Mouse (Mus musculus) heart, embryonic 10.5 days (tissue): ENCODE results near the gene Evc2. TPM values are rescaled to one million over a fixed set of nuclear protein-coding genes. Genes with fewer than 3 reads are reported as not detected.
A peak's percentile ranks its signal among the peaks of the same experiment; 100 is the strongest.

ENCODE experiments used
- DNase-seq: peaks from one replicate; pipeline ENCODE4 v3.0.0-alpha.2; 2017; ENCODE audit warnings: low spot score
- H3K27ac ChIP-seq: fragments of 300-500 bp; sonication (generic); 2 replicates; pipeline ENCODE4 v1.5.1; 2016; ENCODE audit warnings: mild to moderate bottlenecking
- H3K27me3 ChIP-seq: fragments of 300-500 bp; sonication (generic); 2 replicates; pipeline ENCODE4 v1.6.1; 2016; ENCODE audit warnings: mild to moderate bottlenecking; ENCODE audit not compliant: poor library complexity, insufficient read depth, severe bottlenecking
- H3K36me3 ChIP-seq: fragments of 300-500 bp; sonication (generic); 2 replicates; pipeline ENCODE4 v1.6.1; 2016; ENCODE audit warnings: mild to moderate bottlenecking, moderate library complexity
- H3K4me1 ChIP-seq: fragments of 300-500 bp; sonication (generic); 2 replicates; pipeline ENCODE4 v1.6.1; 2016; ENCODE audit warnings: mild to moderate bottlenecking
- H3K4me3 ChIP-seq: fragments of 300-500 bp; sonication (generic); 2 replicates; pipeline ENCODE4 v1.5.1; 2016; ENCODE audit warnings: mild to moderate bottlenecking, moderate library complexity
- H3K9me3 ChIP-seq: fragments of 300-500 bp; sonication (generic); 2 replicates; pipeline ENCODE4 v1.6.1; 2016; ENCODE audit warnings: mild to moderate bottlenecking, moderate library complexity
- WGBS: fragments of 180-500 bp; shearing (Covaris S2); methylation state at CpG from one replicate; pipeline ENCODE4 v1.1.7; 2016; 5-methylcytosine and 5-hydroxymethylcytosine counted together
- polyA plus RNA-seq: library from polyadenylated mRNA; unstranded; fragments of >200 nt; fragmentation: Nextera tagmentation; extraction: Ambion mirVana; gene quantifications from 2 replicates; pipeline ENCODE4 v1.2.1, GENCODE M21; 2016

Gene Evc2
- polyA plus RNA-seq, 1 experiment from 2014 or later, result 14.9 TPM

DNA sequence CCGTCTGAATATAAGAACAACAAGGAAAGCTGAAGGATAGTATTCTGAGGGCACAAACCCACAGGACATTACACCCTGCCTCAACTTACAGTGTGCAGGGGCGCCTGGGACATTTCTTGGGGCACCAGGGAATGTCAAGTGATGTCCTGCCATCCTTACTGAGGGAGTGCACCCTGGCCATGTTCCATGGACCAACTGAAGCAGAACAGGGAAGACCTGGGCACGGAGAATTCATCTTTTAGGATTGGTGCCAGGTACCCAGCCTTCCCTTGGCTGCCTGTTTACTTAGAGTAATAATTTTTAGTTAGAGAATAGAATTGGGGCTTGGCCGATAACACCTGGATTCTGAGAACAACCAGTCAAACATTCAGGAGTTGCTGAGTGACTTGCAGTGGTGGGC is 6.2 kb upstream of the Evc2 start:
- Histone ChIP-seq H3K4me1 (peaks cover 11% of the 10 kb centered on the region), H3K9me3 (no peaks in the 10 kb centered on the region), H3K27ac (no peak overlapping the region), H3K36me3 (peaks cover 5% of the 10 kb centered on the region; the same call in 1 of the 2 replicates), H3K4me3 (no peak overlapping the region), H3K27me3 (peaks cover 13% of the 10 kb centered on the region; the same call in 1 of the 2 replicates)
- DNase-seq, result no peak
- WGBS, result 78% methylated on average over 4 of the region's 4 CpGs

DNA sequence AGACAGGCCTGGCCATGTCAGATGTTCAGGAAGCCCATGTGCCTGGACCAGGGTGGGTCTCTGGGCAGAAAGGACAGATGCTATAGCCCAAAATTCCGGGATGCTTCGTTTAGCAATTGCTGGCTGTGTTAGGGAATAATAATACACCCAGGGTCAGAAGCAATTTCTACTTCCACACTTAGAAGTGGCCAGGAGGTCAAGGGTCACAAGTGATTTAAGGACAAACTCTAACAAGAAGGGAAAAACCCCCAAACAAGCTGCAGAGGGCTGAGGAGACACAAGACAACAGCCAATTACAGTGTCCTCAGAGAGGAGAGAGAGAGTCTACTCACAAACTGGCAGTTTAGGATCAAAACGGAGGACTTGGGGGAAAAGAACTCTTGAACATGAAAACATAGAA is 3.2 kb upstream of the Evc2 start:
- Histone ChIP-seq H3K9me3 (no peaks in the 10 kb centered on the region), H3K27ac (no peak overlapping the region), H3K36me3 (no peaks in the 10 kb centered on the region), H3K4me3 (no peak overlapping the region), H3K4me1 (peaks cover 41% of the 10 kb centered on the region), H3K27me3 (peaks cover 13% of the 10 kb centered on the region; the same call in 1 of the 2 replicates)
- 71% methylated on average over 3 of the region's 3 CpGs for WGBS
- no peak for DNase-seq

DNA sequence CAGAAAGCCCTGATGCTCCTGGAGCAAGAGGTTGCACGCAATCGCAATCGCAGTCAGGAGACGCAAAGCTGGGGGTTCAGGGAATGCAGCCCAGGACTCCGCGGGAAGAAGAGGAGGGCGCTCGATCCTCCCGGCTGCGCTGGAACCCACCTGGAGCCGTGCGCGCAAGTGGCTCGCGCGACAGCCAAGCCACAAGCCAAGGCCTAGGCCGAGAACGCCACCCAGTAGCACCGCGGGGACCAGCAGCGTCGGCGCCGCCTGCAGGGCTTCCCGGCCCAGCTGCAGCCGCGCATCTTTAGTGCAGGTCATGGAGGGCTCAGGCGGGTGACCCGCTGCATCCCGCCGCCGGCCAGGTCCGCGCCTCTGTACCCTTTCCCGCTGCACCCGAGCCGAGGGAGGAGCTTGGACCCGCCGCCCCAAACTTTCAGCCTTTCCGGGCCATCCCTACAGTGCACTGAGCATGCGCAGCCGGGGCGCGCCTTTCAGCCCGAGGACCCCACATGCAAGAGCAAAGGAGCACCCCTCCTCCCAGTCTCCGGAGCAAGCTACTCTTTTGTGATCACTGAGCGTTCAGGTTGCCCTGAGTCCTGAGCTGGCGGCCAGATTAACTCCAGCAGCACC is 1.7 kb upstream of the Evc2 start, which contains the start of gene Evc:
Evc (minus strand) TSS at position 410 of the 621 bp plus-strand sequence.
- WGBS, result under 1% methylated on average over 48 of the region's 48 CpGs
- Histone ChIP-seq H3K4me1 (peaks cover 41% of the 10 kb centered on the region), H3K27ac (peak within 1 kb of the TSS; percentile 87), H3K4me3 (peak within 1 kb of the TSS; percentile 74), H3K9me3 (no peaks in the 10 kb centered on the region), H3K27me3 (peaks cover 7% of the 10 kb centered on the region; the same call in 1 of the 2 replicates), H3K36me3 (0 out of 2 replicates have a peak, but pooled peaks cover 2% of the 10 kb centered on the region)
- peak; percentile 85 for DNase-seq

DNA sequence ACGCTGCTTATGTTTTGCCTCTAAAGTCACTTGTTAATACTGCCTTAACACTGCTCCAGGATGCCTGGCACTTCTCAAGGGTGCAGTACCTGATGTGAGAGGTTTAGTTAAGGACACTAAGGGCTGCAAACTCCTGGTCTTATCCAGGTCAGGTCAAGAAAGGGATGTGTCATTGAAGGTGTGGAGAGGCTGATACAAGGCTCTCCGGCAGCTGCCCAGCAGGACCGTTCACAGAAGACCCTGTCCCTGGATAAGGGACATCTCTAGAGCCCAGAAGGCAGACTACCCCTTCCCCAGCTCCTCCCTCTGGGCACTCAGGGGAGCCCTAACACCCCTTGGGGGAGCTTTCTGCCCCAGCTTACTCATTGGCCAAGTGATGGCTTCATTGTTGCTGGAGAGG is 603 bp upstream of the Evc2 start:
- Histone ChIP-seq H3K4me1 (peaks cover 41% of the 10 kb centered on the region), H3K9me3 (no peaks in the 10 kb centered on the region), H3K4me3 (peak overlapping the region; percentile 74), H3K27ac (peak overlapping the region; percentile 87), H3K36me3 (peaks cover 7% of the 10 kb centered on the region; the same call in 1 of the 2 replicates), H3K27me3 (peaks cover 7% of the 10 kb centered on the region; the same call in 1 of the 2 replicates)
- WGBS, result 39% methylated on average over 3 of the region's 3 CpGs
- no peak for DNase-seq

DNA sequence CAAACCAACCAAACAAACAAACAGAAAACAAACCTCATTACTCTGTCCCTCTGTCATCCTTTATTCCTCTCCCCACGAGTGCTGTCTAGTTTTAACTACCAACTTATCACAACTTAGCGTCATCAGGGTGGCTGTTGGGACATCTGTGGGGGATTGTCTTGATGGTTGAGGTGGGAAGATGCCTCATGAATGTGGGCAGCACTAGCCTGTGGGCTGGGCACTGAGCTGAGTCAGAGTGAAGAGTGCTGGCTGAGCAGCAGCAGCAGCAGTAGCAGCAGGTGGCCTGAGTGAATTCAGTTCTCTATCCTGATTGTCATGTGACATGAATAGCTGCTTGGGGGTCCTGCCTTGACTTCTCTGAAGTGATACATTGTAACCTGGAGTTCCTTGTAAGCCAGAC is 5.7 kb downstream of the Evc2 start:
- Histone ChIP-seq H3K4me3 (no peak overlapping the region), H3K4me1 (peaks cover 11% of the 10 kb centered on the region), H3K9me3 (no peaks in the 10 kb centered on the region), H3K27me3 (no peaks in the 10 kb centered on the region), H3K27ac (no peak overlapping the region), H3K36me3 (peaks cover 23% of the 10 kb centered on the region)
- 75% methylated on average over 2 of the region's 2 CpGs for WGBS
- no peak for DNase-seq

DNA sequence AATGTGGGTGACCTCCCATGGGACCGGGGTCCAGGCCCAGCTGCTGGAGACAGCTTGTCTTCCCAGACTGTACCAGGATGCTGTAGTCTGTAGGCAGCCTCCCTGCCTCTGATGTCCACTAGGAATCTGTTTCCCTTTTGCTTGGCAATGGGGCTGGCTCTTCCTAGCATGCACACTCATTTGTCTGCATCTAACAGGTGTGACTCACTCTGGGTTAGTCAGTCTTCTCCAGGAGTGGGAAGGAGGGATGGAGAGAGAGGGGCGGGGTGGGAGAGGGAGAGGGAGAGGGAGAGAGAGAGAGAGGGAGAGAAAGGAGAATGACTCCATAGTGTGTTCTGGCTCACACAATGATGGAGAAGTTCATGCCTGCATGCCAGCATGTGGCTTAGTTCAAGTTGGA is 13.5 kb downstream of the Evc2 start:
- no peak overlapping the region for H3K27ac ChIP-seq
- H3K4me1 ChIP-seq, result no peaks in the 10 kb centered on the region
- WGBS, result 81% methylated on average over 2 of the region's 2 CpGs
- no peaks in the 10 kb centered on the region for H3K27me3 ChIP-seq
- peaks cover 49% of the 10 kb centered on the region for H3K36me3 ChIP-seq
- H3K9me3 ChIP-seq, result no peaks in the 10 kb centered on the region
- no peak overlapping the region for H3K4me3 ChIP-seq
- no peak for DNase-seq

DNA sequence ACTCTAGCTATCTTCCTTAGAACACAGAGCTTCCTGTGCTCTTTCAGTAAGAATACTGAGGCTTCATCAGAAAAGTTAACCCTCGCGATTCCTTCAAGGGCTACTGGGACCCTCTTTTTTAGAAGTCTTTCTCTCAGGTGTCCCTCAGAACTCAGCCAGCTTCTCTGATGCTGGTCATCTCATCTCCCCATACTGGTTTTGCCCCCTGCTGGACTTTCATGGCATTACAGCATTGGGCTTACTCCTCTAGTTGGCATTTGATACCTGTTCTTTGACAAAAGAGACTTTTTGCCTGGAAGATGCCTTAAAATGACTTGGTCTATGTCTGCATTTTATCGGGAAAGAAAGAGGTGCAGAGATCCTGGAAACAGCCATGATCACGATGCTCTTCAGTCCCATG is 16.1 kb downstream of the Evc2 start:
- DNase-seq, result no peak

DNA sequence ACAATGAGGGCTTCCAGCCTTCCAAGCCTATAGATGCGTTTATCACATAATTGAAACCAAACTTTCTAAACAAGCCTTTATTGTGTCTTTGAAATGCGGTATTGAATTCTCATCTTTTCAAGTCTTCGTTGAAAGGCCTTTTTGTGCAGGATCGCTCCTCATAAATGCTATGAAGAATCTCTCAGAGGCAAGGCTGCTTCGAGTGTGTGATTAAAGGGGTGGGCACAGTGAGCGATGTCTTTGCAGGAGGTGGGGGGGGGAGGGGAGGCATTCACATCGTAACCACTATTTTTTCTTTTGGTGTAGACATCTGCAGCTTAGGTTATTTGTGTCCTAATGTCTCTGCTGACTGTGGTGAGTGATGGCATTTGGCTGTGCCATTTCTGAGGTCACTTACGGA is 17.7 kb downstream of the Evc2 start:
- Histone ChIP-seq H3K36me3 (peaks cover 39% of the 10 kb centered on the region), H3K27ac (no peak overlapping the region), H3K4me1 (peaks cover 2% of the 10 kb centered on the region; the same call in 1 of the 2 replicates), H3K4me3 (no peak overlapping the region), H3K9me3 (no peaks in the 10 kb centered on the region), H3K27me3 (no peaks in the 10 kb centered on the region)
- 84% methylated on average over 8 of the region's 8 CpGs for WGBS
- no peak for DNase-seq

More for the DNA sequence above, 16.1 kb downstream of the Evc2 start:
- peaks cover 2% of the 10 kb centered on the region; the same call in 1 of the 2 replicates for H3K4me1 ChIP-seq
- peaks cover 53% of the 10 kb centered on the region for H3K36me3 ChIP-seq
- H3K27ac ChIP-seq, result no peak overlapping the region
- H3K9me3 ChIP-seq, result no peaks in the 10 kb centered on the region
- H3K27me3 ChIP-seq, result no peaks in the 10 kb centered on the region
- WGBS, result 78% methylated on average over 4 of the region's 4 CpGs
- H3K4me3 ChIP-seq, result no peak overlapping the region

DNA sequence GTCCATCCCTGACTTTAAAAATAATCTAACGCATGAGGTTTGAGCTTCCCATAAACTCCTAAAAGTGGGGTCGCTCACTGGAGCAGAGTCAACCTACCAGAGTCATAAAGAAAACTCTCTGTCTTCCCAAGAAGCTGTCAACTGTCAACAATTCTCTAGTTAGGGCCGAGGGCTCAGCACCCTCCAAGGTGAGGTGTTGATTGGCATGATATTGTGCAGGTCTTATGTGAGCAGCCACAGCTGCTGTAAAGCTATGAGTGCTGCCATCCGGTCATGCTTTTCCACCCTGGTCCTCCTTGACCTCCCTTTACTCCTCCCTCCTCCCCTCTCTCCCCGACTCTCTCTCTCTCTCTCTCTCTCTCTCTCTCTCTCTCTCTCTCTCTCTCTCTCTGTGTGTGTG is 24.3 kb downstream of the Evc2 start:
- peak; percentile 79 for DNase-seq
- 45% methylated on average over 4 of the region's 5 CpGs for WGBS
- Histone ChIP-seq H3K9me3 (no peaks in the 10 kb centered on the region), H3K36me3 (peaks cover 23% of the 10 kb centered on the region), H3K27me3 (no peaks in the 10 kb centered on the region), H3K4me3 (no peak overlapping the region), H3K27ac (no peak overlapping the region), H3K4me1 (peaks cover 35% of the 10 kb centered on the region)

DNA sequence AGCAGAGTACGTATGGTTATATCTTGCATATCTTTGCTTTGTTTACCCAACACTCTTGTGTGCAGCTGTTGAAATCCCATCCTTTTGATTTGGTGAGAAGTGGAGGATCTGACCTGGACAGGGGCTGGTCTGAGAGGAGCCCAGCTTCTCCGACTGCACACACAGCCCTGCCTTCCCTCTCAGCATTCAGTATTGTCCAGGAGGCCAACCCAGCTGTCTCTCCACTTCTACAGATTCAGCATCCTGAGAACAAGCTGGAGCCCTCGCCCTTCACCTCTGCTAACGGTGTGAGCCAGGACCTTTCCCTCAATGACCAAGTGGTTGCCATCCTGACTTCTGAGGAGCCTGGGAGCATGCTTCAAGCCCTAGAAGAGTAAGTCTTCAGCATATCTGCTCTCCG is 25.0 kb downstream of the Evc2 start:
- 73% methylated on average over 5 of the region's 5 CpGs for WGBS
- Histone ChIP-seq H3K36me3 (peaks cover 20% of the 10 kb centered on the region), H3K9me3 (no peaks in the 10 kb centered on the region), H3K27me3 (no peaks in the 10 kb centered on the region), H3K27ac (no peak overlapping the region), H3K4me3 (no peak overlapping the region), H3K4me1 (peaks cover 35% of the 10 kb centered on the region)
- no peak for DNase-seq

DNA sequence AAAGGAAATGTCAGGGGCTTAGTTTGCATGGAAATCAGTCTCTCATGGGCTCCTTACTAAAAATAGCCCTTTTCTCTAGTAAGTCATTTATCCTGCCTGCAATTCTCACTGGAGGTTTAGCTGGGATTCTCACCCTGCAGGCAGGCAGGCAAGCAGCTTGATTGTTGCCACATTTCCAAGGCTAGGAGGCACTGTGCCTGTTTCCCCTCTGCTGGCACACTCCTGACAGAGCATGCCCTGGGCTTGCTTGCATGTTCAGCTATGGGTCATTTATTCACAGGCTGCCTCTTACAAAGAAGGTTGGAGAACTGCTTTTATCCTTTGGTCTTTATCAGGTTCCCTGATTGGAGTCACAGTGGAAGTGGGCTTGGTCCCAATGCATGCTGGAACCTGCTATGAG is 27.5 kb downstream of the Evc2 start:
- no peaks in the 10 kb centered on the region for H3K27me3 ChIP-seq
- peaks cover 22% of the 10 kb centered on the region for H3K36me3 ChIP-seq
- H3K27ac ChIP-seq, result peak overlapping the region; percentile 52; the same call in 1 of the 2 replicates
- no peak for DNase-seq
- no peak overlapping the region for H3K4me3 ChIP-seq
- peaks cover 32% of the 10 kb centered on the region for H3K4me1 ChIP-seq
- H3K9me3 ChIP-seq, result no peaks in the 10 kb centered on the region

DNA sequence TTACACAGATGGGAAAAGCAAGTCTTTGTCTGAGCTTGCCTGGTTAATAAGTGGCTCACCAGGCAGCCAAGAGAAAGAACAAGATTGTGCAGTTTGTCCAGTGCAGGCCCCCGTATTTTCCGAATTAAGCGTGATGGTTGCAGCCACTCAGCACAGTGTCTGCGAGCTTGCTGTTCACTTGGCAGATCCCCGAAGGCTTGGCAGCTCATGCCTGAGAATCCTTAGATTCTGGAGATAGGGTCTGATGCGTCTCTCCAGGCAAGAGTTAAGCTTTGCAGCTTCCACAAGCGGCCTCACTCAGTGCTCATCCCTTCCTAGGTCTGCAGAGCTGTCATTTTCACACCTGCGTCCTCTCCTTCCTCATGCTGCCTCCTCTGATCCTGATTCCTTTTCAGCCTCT is 30.5 kb downstream of the Evc2 start:
- peaks cover 47% of the 10 kb centered on the region for H3K36me3 ChIP-seq
- H3K27me3 ChIP-seq, result no peaks in the 10 kb centered on the region
- H3K9me3 ChIP-seq, result no peaks in the 10 kb centered on the region
- no peak for DNase-seq
- H3K4me3 ChIP-seq, result no peak overlapping the region
- H3K27ac ChIP-seq, result no peak overlapping the region
- H3K4me1 ChIP-seq, result peaks cover 14% of the 10 kb centered on the region
- WGBS, result 76% methylated on average over 8 of the region's 8 CpGs

DNA sequence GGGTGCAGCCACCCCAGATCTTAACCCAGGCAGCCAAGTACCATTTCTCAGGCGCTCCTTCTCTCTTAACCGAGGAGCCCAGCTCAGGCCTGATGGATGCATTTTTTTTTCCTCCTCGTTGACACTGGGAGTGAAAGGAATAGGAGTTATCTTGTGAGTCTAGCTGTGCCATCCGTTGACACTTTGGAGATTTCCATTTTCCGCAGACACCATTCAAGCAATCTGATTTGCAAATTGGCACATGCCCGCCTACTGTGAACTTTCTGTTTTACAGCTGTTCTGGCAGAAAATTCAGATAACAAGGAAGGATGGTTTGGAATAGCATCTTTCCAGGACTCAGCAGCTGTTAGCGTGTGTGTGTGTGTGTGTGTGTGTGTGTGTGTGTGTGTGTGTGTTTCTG is 39.1 kb downstream of the Evc2 start:
- H3K27ac ChIP-seq, result no peak overlapping the region
- H3K4me3 ChIP-seq, result no peak overlapping the region
- no peaks in the 10 kb centered on the region for H3K9me3 ChIP-seq
- no peaks in the 10 kb centered on the region for H3K4me1 ChIP-seq
- H3K27me3 ChIP-seq, result no peaks in the 10 kb centered on the region
- WGBS, result 71% methylated on average over 7 of the region's 7 CpGs
- peaks cover 67% of the 10 kb centered on the region for H3K36me3 ChIP-seq
- DNase-seq, result no peak

DNA sequence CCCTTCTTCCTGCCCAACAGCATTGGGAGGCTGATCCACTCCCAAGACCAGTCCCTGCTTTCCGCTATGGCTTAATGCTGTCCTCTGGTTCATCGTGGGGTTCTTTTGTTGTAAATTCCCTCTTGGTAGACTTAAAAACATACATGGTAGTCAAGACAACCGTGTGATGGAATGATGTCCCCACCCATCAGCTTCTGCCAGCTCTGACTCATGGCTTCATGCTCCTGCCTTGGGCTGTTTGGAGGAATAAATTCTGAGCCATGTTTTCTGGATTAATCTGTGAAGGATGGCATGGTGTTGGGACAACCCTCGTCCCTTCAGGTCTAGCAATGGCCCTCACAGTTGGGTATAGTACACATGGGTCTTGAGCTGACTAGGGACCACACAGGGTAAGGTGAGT is 42.3 kb downstream of the Evc2 start:
- Histone ChIP-seq H3K9me3 (no peaks in the 10 kb centered on the region), H3K36me3 (peaks cover 61% of the 10 kb centered on the region), H3K27me3 (no peaks in the 10 kb centered on the region), H3K4me3 (no peak overlapping the region), H3K4me1 (no peaks in the 10 kb centered on the region), H3K27ac (no peak overlapping the region)
- DNase-seq, result no peak
- WGBS, result 86% methylated on average over 4 of the region's 4 CpGs
